Mouse (Mus musculus): ENCODE measurements at regions not wholly inside any gene's neighbourhood (a gene's known extent, or its start where the extent isn't known, plus 50 kb on each side); places are given as distances from the start of the nearest gene placed in this dataset.

- no peak overlapping the region for H3K4me3 ChIP-seq (replicated peaks)
- no peak overlapping the region for H3K27ac ChIP-seq (replicated peaks)
- no peaks in the 10 kb centered on the region for H3K36me3 ChIP-seq
- WGBS, result 50% methylated on average over 9 of the region's 9 CpGs
- H3K27me3 ChIP-seq (replicated peaks), result no peaks in the 10 kb centered on the region
- no peak overlapping the region for H3K9ac ChIP-seq (replicated peaks)
- no peak overlapping the region for H3K4me2 ChIP-seq
- H3K9me3 ChIP-seq (replicated peaks), result no peaks in the 10 kb centered on the region
- H3K4me1 ChIP-seq, result no peaks in the 10 kb centered on the region
- no peak for ATAC-seq (ENCODE audit: low FRiP score)
Measured at GRCm38 (mm10) chrX:12340561-12340960, 180.4 kb upstream of the Bcor start.

GRCm38 (mm10) chrX:12341356-12341965 is 181.3 kb upstream of the Bcor start:
- Histone ChIP-seq H3K4me1 (no peaks in the 10 kb centered on the region), H3K36me3 (no peaks in the 10 kb centered on the region), H3K9ac (replicated peaks) (no peak overlapping the region), H3K4me3 (replicated peaks) (no peak overlapping the region), H3K4me2 (no peak overlapping the region), H3K9me3 (replicated peaks) (no peaks in the 10 kb centered on the region), H3K27me3 (replicated peaks) (no peaks in the 10 kb centered on the region), H3K27ac (replicated peaks) (no peak overlapping the region)
- no peak for ATAC-seq (ENCODE audit: low FRiP score)
- WGBS, result 72% methylated on average over 5 of the region's 5 CpGs

- ATAC-seq (ENCODE audit: low FRiP score), result no peak
- Histone ChIP-seq H3K9me3 (replicated peaks) (no peaks in the 10 kb centered on the region), H3K36me3 (no peaks in the 10 kb centered on the region), H3K4me3 (replicated peaks) (no peak overlapping the region), H3K27ac (replicated peaks) (no peak overlapping the region), H3K4me2 (no peak overlapping the region), H3K27me3 (replicated peaks) (no peaks in the 10 kb centered on the region), H3K4me1 (no peaks in the 10 kb centered on the region), H3K9ac (replicated peaks) (no peak overlapping the region)
- 85% methylated on average over 12 of the region's 12 CpGs for WGBS
Measured at GRCm38 (mm10) chrX:12344805-12345555, 184.8 kb upstream of the Bcor start.

GRCm38 (mm10) chrX:12346856-12347255 is 186.7 kb upstream of the Bcor start:
- H3K4me1 ChIP-seq, result no peaks in the 10 kb centered on the region
- H3K4me3 ChIP-seq (replicated peaks), result no peak overlapping the region
- WGBS, result 73% methylated on average over 3 of the region's 3 CpGs
- H3K4me2 ChIP-seq, result no peak overlapping the region
- no peak overlapping the region for H3K27ac ChIP-seq (replicated peaks)
- no peaks in the 10 kb centered on the region for H3K27me3 ChIP-seq (replicated peaks)
- H3K9ac ChIP-seq (replicated peaks), result no peak overlapping the region
- no peaks in the 10 kb centered on the region for H3K9me3 ChIP-seq (replicated peaks)
- H3K36me3 ChIP-seq, result no peaks in the 10 kb centered on the region
- no peak for ATAC-seq (ENCODE audit: low FRiP score)

- H3K36me3 ChIP-seq, result no peaks in the 10 kb centered on the region
- H3K27me3 ChIP-seq (replicated peaks), result 0 out of 2 replicates have a peak, but pooled peaks cover 2% of the 10 kb centered on the region
- H3K9me3 ChIP-seq (replicated peaks), result no peaks in the 10 kb centered on the region
- no peak for ATAC-seq (ENCODE audit: low FRiP score)
- no peak overlapping the region for H3K4me3 ChIP-seq (replicated peaks)
- no peak overlapping the region for H3K9ac ChIP-seq (replicated peaks)
- no peak overlapping the region for H3K27ac ChIP-seq (replicated peaks)
- 53% methylated on average over 8 of the region's 8 CpGs for WGBS
- no peaks in the 10 kb centered on the region for H3K4me1 ChIP-seq
- no peak overlapping the region for H3K4me2 ChIP-seq
Measured at GRCm38 (mm10) chrX:12348117-12348516, 188.0 kb upstream of the Bcor start.

- Histone ChIP-seq H3K4me1 (no peaks in the 10 kb centered on the region), H3K27me3 (replicated peaks) (0 out of 2 replicates have a peak, but pooled peaks cover 2% of the 10 kb centered on the region), H3K4me2 (no peak overlapping the region), H3K9ac (replicated peaks) (no peak overlapping the region), H3K4me3 (replicated peaks) (no peak overlapping the region), H3K36me3 (no peaks in the 10 kb centered on the region), H3K27ac (replicated peaks) (no peak overlapping the region), H3K9me3 (replicated peaks) (no peaks in the 10 kb centered on the region)
- 96% methylated on average over 2 of the region's 2 CpGs for WGBS
- no peak for ATAC-seq (ENCODE audit: low FRiP score)
Measured at GRCm38 (mm10) chrX:12354875-12355274, 194.7 kb upstream of the Bcor start.

GRCm38 (mm10) chrX:12358026-12358425 is 197.9 kb upstream of the Bcor start:
- H3K9me3 ChIP-seq (replicated peaks), result no peaks in the 10 kb centered on the region
- no peak for ATAC-seq (ENCODE audit: low FRiP score)
- 60% methylated on average over 1 of the region's 1 CpGs for WGBS
- H3K36me3 ChIP-seq, result no peaks in the 10 kb centered on the region
- H3K27ac ChIP-seq (replicated peaks), result no peak overlapping the region
- H3K4me3 ChIP-seq (replicated peaks), result no peak overlapping the region
- no peak overlapping the region for H3K9ac ChIP-seq (replicated peaks)
- H3K4me1 ChIP-seq, result no peaks in the 10 kb centered on the region
- H3K27me3 ChIP-seq (replicated peaks), result no peaks in the 10 kb centered on the region
- no peak overlapping the region for H3K4me2 ChIP-seq

- H3K27ac ChIP-seq (replicated peaks), result no peak overlapping the region
- no peaks in the 10 kb centered on the region for H3K36me3 ChIP-seq
- no peaks in the 10 kb centered on the region for H3K9me3 ChIP-seq (replicated peaks)
- H3K4me3 ChIP-seq (replicated peaks), result no peak overlapping the region
- H3K4me2 ChIP-seq, result no peak overlapping the region
- 0 out of 2 replicates have a peak, but pooled peaks cover 3% of the 10 kb centered on the region for H3K27me3 ChIP-seq (replicated peaks)
- ATAC-seq (ENCODE audit: low FRiP score), result no peak
- no peak overlapping the region for H3K9ac ChIP-seq (replicated peaks)
- WGBS, result 82% methylated on average over 12 of the region's 12 CpGs
- no peaks in the 10 kb centered on the region for H3K4me1 ChIP-seq
Measured at GRCm38 (mm10) chrX:12365582-12366323, 205.6 kb upstream of the Bcor start.

- 82% methylated on average over 6 of the region's 6 CpGs for WGBS
- no peak overlapping the region for H3K9ac ChIP-seq (replicated peaks)
- no peaks in the 10 kb centered on the region for H3K9me3 ChIP-seq (replicated peaks)
- 0 out of 2 replicates have a peak, but pooled peaks cover 3% of the 10 kb centered on the region for H3K27me3 ChIP-seq (replicated peaks)
- H3K4me3 ChIP-seq (replicated peaks), result no peak overlapping the region
- H3K36me3 ChIP-seq, result no peaks in the 10 kb centered on the region
- no peak overlapping the region for H3K4me2 ChIP-seq
- no peak for ATAC-seq (ENCODE audit: low FRiP score)
- no peaks in the 10 kb centered on the region for H3K4me1 ChIP-seq
- no peak overlapping the region for H3K27ac ChIP-seq (replicated peaks)
Measured at GRCm38 (mm10) chrX:12366801-12367200, 206.6 kb upstream of the Bcor start.

- Histone ChIP-seq H3K27ac (replicated peaks) (no peak overlapping the region), H3K9me3 (replicated peaks) (no peaks in the 10 kb centered on the region), H3K27me3 (replicated peaks) (no peaks in the 10 kb centered on the region), H3K4me3 (replicated peaks) (no peak overlapping the region), H3K4me2 (no peak overlapping the region), H3K9ac (replicated peaks) (no peak overlapping the region), H3K4me1 (no peaks in the 10 kb centered on the region), H3K36me3 (no peaks in the 10 kb centered on the region)
- WGBS, result 66% methylated on average over 6 of the region's 6 CpGs
- no peak for ATAC-seq (ENCODE audit: low FRiP score)
Measured at GRCm38 (mm10) chrX:12373670-12374069, 213.5 kb upstream of the Bcor start.

GRCm38 (mm10) chrX:12375796-12376195 is 211.8 kb upstream of the Atp6ap2 start:
- ATAC-seq (ENCODE audit: low FRiP score), result no peak
- H3K4me2 ChIP-seq, result no peak overlapping the region

More at GRCm38 (mm10) chrX:12375796-12376195, 211.8 kb upstream of the Atp6ap2 start:
- H3K9ac ChIP-seq (replicated peaks), result no peak overlapping the region
- H3K4me3 ChIP-seq (replicated peaks), result no peak overlapping the region
- WGBS, result 72% methylated on average over 1 of the region's 1 CpGs
- H3K36me3 ChIP-seq, result no peaks in the 10 kb centered on the region
- no peaks in the 10 kb centered on the region for H3K4me1 ChIP-seq
- no peak overlapping the region for H3K27ac ChIP-seq (replicated peaks)
- no peaks in the 10 kb centered on the region for H3K27me3 ChIP-seq (replicated peaks)
- H3K9me3 ChIP-seq (replicated peaks), result no peaks in the 10 kb centered on the region

Measured in neural tube, embryonic 15.5 days (tissue).